Mouse (Mus musculus): Measurements from ENCODE around the gene Itgb1. TPM values are rescaled to one million over a fixed set of nuclear protein-coding genes. Genes with fewer than 3 reads are reported as not detected.

Itgb1 gene
- total and polyA plus RNA-seq, 3 experiments: 62.4 to 172 (median 127) TPM

GRCm38 (mm10) chr8:128690056-128690455 is 4.6 kb downstream of the Itgb1 start:
- Histone ChIP-seq H3K4me3 (replicated peaks in 1 of 3; ENCODE audit: low read depth in 2 of 3, low read length in 2 of 3, poor library complexity in 1 of 3) (no peak overlapping the region), H3K79me2 (replicated peaks; ENCODE audit: control insufficient read depth, extremely low read depth, insufficient read depth, poor library complexity, severe bottlenecking) (peaks cover 37% of the 10 kb centered on the region), H3K27ac (ENCODE audit: insufficient read depth, low read depth) (no peak overlapping the region), H3K9ac (ENCODE audit: insufficient read depth, low read depth) (no peak overlapping the region), H3K9me3 (replicated peaks; ENCODE audit: low read length) (no peaks in the 10 kb centered on the region), H3K4me1 (ENCODE audit: control insufficient read depth in 1 of 2, insufficient read depth in 2 of 2) (peaks cover 3 to 64% of the 10 kb centered on the region in 2 experiments; a peak in 3 of 4 replicates), H3K36me3 (replicated peaks in 1 of 2; ENCODE audit: control insufficient read depth in 1 of 2, insufficient read depth in 1 of 2, low read length in 1 of 2) (no peaks in the 10 kb centered on the region), H3K4me2 (ENCODE audit: insufficient read depth, low read depth, poor library complexity, severe bottlenecking) (no peak overlapping the region), H3K27me3 (replicated peaks) (no peaks in the 10 kb centered on the region)
- dilution Hi-C loops (cut with MboI; ENCODE audit: extremely low pct_ligation_motif_present, extremely low pct_unique_long_range_greater_than_20kb, low sequenced_read_pairs) (no loop called here), in situ Hi-C loops (cut with MboI; ENCODE audit: low pct_ligation_motif_present, low pct_unique_long_range_greater_than_20kb, low sequenced_read_pairs) (loop anchor here (5.0 kb wide), 1 partner anchor 33 kb away; no protein-coding TSS in a partner anchor)
- TF ChIP-seq IRF4 (IDR thresholded peaks at IDR 0.05; ENCODE audit: low read depth, low read length): peak; percentile 36; the same call in 1 of the 2 replicates
- TF ChIP-seq ZKSCAN1 (IDR thresholded peaks at IDR 0.05; ENCODE audit: borderline replicate concordance, low read depth, low read length): no peak
- no peak for TF ChIP-seq JUN (IDR thresholded peaks at IDR 0.05; ENCODE audit: insufficient read depth, low read depth, low read length)
- TF ChIP-seq EP300 (IDR thresholded peaks at IDR 0.05; ENCODE audit: low read length): peak; percentile 38; the same call in 1 of the 2 replicates
- peak; percentile 38 for DNase-seq (ENCODE audit: extremely low read depth)

GRCm38 (mm10) chr8:128696701-128697397 is 11.4 kb downstream of the Itgb1 start:
- dilution Hi-C loops (cut with MboI; ENCODE audit: extremely low pct_ligation_motif_present, extremely low pct_unique_long_range_greater_than_20kb, low sequenced_read_pairs): no loop called here
- Histone ChIP-seq H3K4me3 (replicated peaks in 1 of 3; ENCODE audit: low read depth in 2 of 3, low read length in 2 of 3, poor library complexity in 1 of 3) (no peak overlapping the region), H3K27ac (ENCODE audit: insufficient read depth, low read depth) (no peak overlapping the region)

GRCm38 (mm10) chr8:128697945-128698344 is 12.5 kb downstream of the Itgb1 start:
- in situ Hi-C loops (cut with MboI; ENCODE audit: low pct_ligation_motif_present, low pct_unique_long_range_greater_than_20kb, low sequenced_read_pairs): no loop called here
- Histone ChIP-seq H3K36me3 (replicated peaks in 1 of 2; ENCODE audit: control insufficient read depth in 1 of 2, insufficient read depth in 1 of 2, low read length in 1 of 2) (peaks cover 0 to 19% of the 10 kb centered on the region in 2 experiments), H3K79me2 (replicated peaks; ENCODE audit: control insufficient read depth, extremely low read depth, insufficient read depth, poor library complexity, severe bottlenecking) (peaks cover 29% of the 10 kb centered on the region), H3K9me3 (replicated peaks; ENCODE audit: low read length) (peaks cover 3% of the 10 kb centered on the region), H3K9ac (ENCODE audit: insufficient read depth, low read depth) (no peak overlapping the region), H3K4me3 (replicated peaks in 1 of 3; ENCODE audit: low read depth in 2 of 3, low read length in 2 of 3, poor library complexity in 1 of 3) (no peak overlapping the region), H3K4me1 (ENCODE audit: control insufficient read depth in 1 of 2, insufficient read depth in 2 of 2) (peaks cover 2 to 65% of the 10 kb centered on the region in 2 experiments; a peak in 2 of 4 replicates), H3K4me2 (ENCODE audit: insufficient read depth, low read depth, poor library complexity, severe bottlenecking) (no peak overlapping the region), H3K27ac (ENCODE audit: insufficient read depth, low read depth) (no peak overlapping the region), H3K27me3 (replicated peaks) (no peaks in the 10 kb centered on the region)
- no peak for DNase-seq (ENCODE audit: extremely low read depth)
- dilution Hi-C loops (cut with MboI; ENCODE audit: extremely low pct_ligation_motif_present, extremely low pct_unique_long_range_greater_than_20kb, low sequenced_read_pairs): no loop called here
- TF ChIP-seq KAT2A (IDR thresholded peaks at IDR 0.05; ENCODE audit: insufficient replicate concordance, low read length) (no peak), UBTF (IDR thresholded peaks at IDR 0.05; ENCODE audit: low read depth, low read length) (no peak)

More at GRCm38 (mm10) chr8:128696701-128697397, 11.4 kb downstream of the Itgb1 start:
- no peaks in the 10 kb centered on the region for H3K27me3 ChIP-seq (replicated peaks)
- TF ChIP-seq CHD2 (IDR thresholded peaks at IDR 0.05; ENCODE audit: low read length) (no peak), KAT2A (IDR thresholded peaks at IDR 0.05; ENCODE audit: insufficient replicate concordance, low read length) (no peak), ELF1 (IDR thresholded peaks at IDR 0.05; ENCODE audit: low read depth, low read length) (no peak), USF1 (IDR thresholded peaks at IDR 0.05; ENCODE audit: low read depth, low read length) (no peak), CTCF (conservative IDR thresholded peaks at IDR 0.05 in 1 of 2, IDR thresholded peaks at IDR 0.05 in 1 of 2; ENCODE audit: low read depth in 2 of 2, low read length in 2 of 2) (no peak), POLR2AphosphoS2 (IDR thresholded peaks at IDR 0.05; ENCODE audit: low read depth, low read length) (no peak), SIN3A (IDR thresholded peaks at IDR 0.05; ENCODE audit: low read length) (no peak), MYC (IDR thresholded peaks at IDR 0.05; ENCODE audit: low read depth, low read length) (no peak), BHLHE40 (IDR thresholded peaks at IDR 0.05; ENCODE audit: low read depth, low read length) (no peak), TBP (conservative IDR thresholded peaks at IDR 0.05; ENCODE audit: low read depth, low read length) (no peak), HCFC1 (IDR thresholded peaks at IDR 0.05; ENCODE audit: low read depth, low read length) (no peak), ZKSCAN1 (IDR thresholded peaks at IDR 0.05; ENCODE audit: borderline replicate concordance, low read depth, low read length) (no peak)
- H3K9me3 ChIP-seq (replicated peaks; ENCODE audit: low read length): peaks cover 3% of the 10 kb centered on the region
- DNase-seq (ENCODE audit: extremely low read depth): no peak
- in situ Hi-C loops (cut with MboI; ENCODE audit: low pct_ligation_motif_present, low pct_unique_long_range_greater_than_20kb, low sequenced_read_pairs): no loop called here
- H3K36me3 ChIP-seq (replicated peaks in 1 of 2; ENCODE audit: control insufficient read depth in 1 of 2, insufficient read depth in 1 of 2, low read length in 1 of 2): peaks cover 0 to 17% of the 10 kb centered on the region in 2 experiments
- H3K79me2 ChIP-seq (replicated peaks; ENCODE audit: control insufficient read depth, extremely low read depth, insufficient read depth, poor library complexity, severe bottlenecking): peaks cover 34% of the 10 kb centered on the region
- peaks cover 2 to 72% of the 10 kb centered on the region in 2 experiments; a peak in 2 of 4 replicates for H3K4me1 ChIP-seq (ENCODE audit: control insufficient read depth in 1 of 2, insufficient read depth in 2 of 2)
- H3K4me2 ChIP-seq (ENCODE audit: insufficient read depth, low read depth, poor library complexity, severe bottlenecking): no peak overlapping the region
- H3K9ac ChIP-seq (ENCODE audit: insufficient read depth, low read depth): no peak overlapping the region

Data from CH12.LX (cell line).